Mouse (Mus musculus): ENCODE results near the gene Hnrnpf. TPM values are rescaled to one million over a fixed set of nuclear protein-coding genes. Genes with fewer than 3 reads are reported as not detected.

The Hnrnpf gene
- polyA plus RNA-seq, 1 experiment from 2014 or later: 270 TPM

- no peaks in the 10 kb centered on the region for H3K9me3 ChIP-seq
- peaks cover 19% of the 10 kb centered on the region for H3K36me3 ChIP-seq
- no peak overlapping the region for H3K27ac ChIP-seq (replicated peaks)
- no peaks in the 10 kb centered on the region for H3K4me1 ChIP-seq (replicated peaks)
- WGBS: 94% methylated on average over 3 of the region's 3 CpGs
- H3K27me3 ChIP-seq: no peaks in the 10 kb centered on the region
- ATAC-seq (ENCODE audit: low FRiP score, low read depth): no peak
- no peak overlapping the region for H3K4me2 ChIP-seq
- no peak overlapping the region for H3K9ac ChIP-seq
- H3K4me3 ChIP-seq: no peak overlapping the region
These were observed 30.0 kb downstream of the Hnrnpf start for GRCm38 (mm10) chr6:117929945-117930655.

- WGBS: 62% methylated on average over 11 of the region's 11 CpGs
- Histone ChIP-seq H3K4me1 (replicated peaks) (no peaks in the 10 kb centered on the region), H3K36me3 (peaks cover 6% of the 10 kb centered on the region; the same call in 1 of the 2 replicates), H3K9ac (no peak overlapping the region), H3K27me3 (no peaks in the 10 kb centered on the region), H3K4me3 (no peak overlapping the region), H3K9me3 (no peaks in the 10 kb centered on the region), H3K27ac (replicated peaks) (no peak overlapping the region), H3K4me2 (no peak overlapping the region)
- ATAC-seq (ENCODE audit: low FRiP score, low read depth): no peak
These were observed 32.4 kb downstream of the Hnrnpf start for GRCm38 (mm10) chr6:117932325-117933051.

- Histone ChIP-seq H3K4me1 (replicated peaks) (no peaks in the 10 kb centered on the region), H3K9me3 (no peaks in the 10 kb centered on the region), H3K27ac (replicated peaks) (no peak overlapping the region), H3K36me3 (0 out of 2 replicates have a peak, but pooled peaks cover 6% of the 10 kb centered on the region), H3K4me2 (no peak overlapping the region), H3K27me3 (no peaks in the 10 kb centered on the region), H3K4me3 (no peak overlapping the region), H3K9ac (no peak overlapping the region)
- WGBS: 91% methylated on average over 6 of the region's 6 CpGs
- ATAC-seq (ENCODE audit: low FRiP score, low read depth): no peak
These were observed 34.2 kb downstream of the Hnrnpf start for GRCm38 (mm10) chr6:117934301-117934700.

- Histone ChIP-seq H3K4me1 (replicated peaks) (no peaks in the 10 kb centered on the region), H3K4me3 (no peak overlapping the region), H3K27ac (replicated peaks) (no peak overlapping the region), H3K36me3 (no peaks in the 10 kb centered on the region), H3K27me3 (no peaks in the 10 kb centered on the region), H3K9me3 (no peaks in the 10 kb centered on the region), H3K4me2 (no peak overlapping the region), H3K9ac (no peak overlapping the region)
- WGBS: 90% methylated on average over 14 of the region's 14 CpGs
- ATAC-seq (ENCODE audit: low FRiP score, low read depth): no peak
These were observed 35.8 kb downstream of the Hnrnpf start for GRCm38 (mm10) chr6:117935681-117936612.

- Histone ChIP-seq H3K4me1 (replicated peaks) (no peaks in the 10 kb centered on the region), H3K9ac (no peak within 1 kb of the TSS), H3K4me3 (no peak within 1 kb of the TSS), H3K27ac (replicated peaks) (no peak within 1 kb of the TSS), H3K36me3 (no peaks in the 10 kb centered on the region), H3K27me3 (no peaks in the 10 kb centered on the region), H3K4me2 (no peak within 1 kb of the TSS), H3K9me3 (no peaks in the 10 kb centered on the region)
- 79% methylated on average over 10 of the region's 10 CpGs for WGBS
- no peak for ATAC-seq (ENCODE audit: low FRiP score, low read depth)
These were observed 37.3 kb downstream of the Hnrnpf start, which contains the start of gene Fxyd4 for GRCm38 (mm10) chr6:117937222-117937932. Gene Fxyd4, minus strand, starts transcription at chr6:117937692.

GRCm38 (mm10) chr6:117938951-117939350, 38.8 kb downstream of the Hnrnpf start:
- no peak overlapping the region for H3K4me3 ChIP-seq
- 88% methylated on average over 10 of the region's 10 CpGs for WGBS
- H3K36me3 ChIP-seq: no peaks in the 10 kb centered on the region
- H3K27ac ChIP-seq (replicated peaks): no peak overlapping the region
- no peak overlapping the region for H3K4me2 ChIP-seq
- no peak overlapping the region for H3K9ac ChIP-seq
- no peaks in the 10 kb centered on the region for H3K4me1 ChIP-seq (replicated peaks)
- no peaks in the 10 kb centered on the region for H3K9me3 ChIP-seq
- no peaks in the 10 kb centered on the region for H3K27me3 ChIP-seq
- no peak for ATAC-seq (ENCODE audit: low FRiP score, low read depth)

- no peak overlapping the region for H3K4me2 ChIP-seq
- WGBS: 85% methylated on average over 10 of the region's 10 CpGs
- H3K9me3 ChIP-seq: no peaks in the 10 kb centered on the region
- no peaks in the 10 kb centered on the region for H3K4me1 ChIP-seq (replicated peaks)
- no peaks in the 10 kb centered on the region for H3K27me3 ChIP-seq
- ATAC-seq (ENCODE audit: low FRiP score, low read depth): no peak
- no peak overlapping the region for H3K9ac ChIP-seq
- H3K36me3 ChIP-seq: no peaks in the 10 kb centered on the region
- no peak overlapping the region for H3K27ac ChIP-seq (replicated peaks)
- H3K4me3 ChIP-seq: no peak overlapping the region
These were observed 42.6 kb downstream of the Hnrnpf start for GRCm38 (mm10) chr6:117942769-117943168.

GRCm38 (mm10) chr6:117943899-117944298, 43.8 kb downstream of the Hnrnpf start:
- WGBS: 95% methylated on average over 2 of the region's 2 CpGs
- no peak for ATAC-seq (ENCODE audit: low FRiP score, low read depth)
- Histone ChIP-seq H3K9me3 (no peaks in the 10 kb centered on the region), H3K36me3 (no peaks in the 10 kb centered on the region), H3K9ac (no peak overlapping the region), H3K27ac (replicated peaks) (no peak overlapping the region), H3K4me3 (no peak overlapping the region), H3K4me1 (replicated peaks) (no peaks in the 10 kb centered on the region), H3K4me2 (no peak overlapping the region), H3K27me3 (no peaks in the 10 kb centered on the region)

GRCm38 (mm10) chr6:117952330-117952729, 52.2 kb downstream of the Hnrnpf start:
- H3K36me3 ChIP-seq: no peaks in the 10 kb centered on the region
- WGBS: 90% methylated on average over 4 of the region's 4 CpGs
- no peaks in the 10 kb centered on the region for H3K27me3 ChIP-seq
- H3K9me3 ChIP-seq: no peaks in the 10 kb centered on the region
- H3K4me1 ChIP-seq (replicated peaks): peaks cover 6% of the 10 kb centered on the region; the same call in 1 of the 2 replicates
- H3K9ac ChIP-seq: no peak overlapping the region
- H3K27ac ChIP-seq (replicated peaks): no peak overlapping the region
- no peak overlapping the region for H3K4me2 ChIP-seq
- no peak for ATAC-seq (ENCODE audit: low FRiP score, low read depth)
- no peak overlapping the region for H3K4me3 ChIP-seq

GRCm38 (mm10) chr6:117956161-117956560, 56.0 kb downstream of the Hnrnpf start:
- H3K27me3 ChIP-seq: no peaks in the 10 kb centered on the region
- no peak overlapping the region for H3K9ac ChIP-seq
- H3K4me1 ChIP-seq (replicated peaks): peaks cover 6% of the 10 kb centered on the region; the same call in 1 of the 2 replicates
- H3K4me2 ChIP-seq: no peak overlapping the region
- no peaks in the 10 kb centered on the region for H3K36me3 ChIP-seq
- no peak for ATAC-seq (ENCODE audit: low FRiP score, low read depth)
- WGBS: 74% methylated on average over 6 of the region's 6 CpGs
- no peak overlapping the region for H3K27ac ChIP-seq (replicated peaks)
- H3K4me3 ChIP-seq: no peak overlapping the region
- no peaks in the 10 kb centered on the region for H3K9me3 ChIP-seq

- ATAC-seq (ENCODE audit: low FRiP score, low read depth): no peak
- 23% methylated on average over 14 of the region's 14 CpGs for WGBS
- H3K27me3 ChIP-seq: no peaks in the 10 kb centered on the region
These were observed 56.9 kb downstream of the Hnrnpf start for GRCm38 (mm10) chr6:117956851-117957501.

More at GRCm38 (mm10) chr6:117956851-117957501, 56.9 kb downstream of the Hnrnpf start:
- no peak overlapping the region for H3K9ac ChIP-seq
- H3K4me1 ChIP-seq (replicated peaks): peaks cover 6% of the 10 kb centered on the region; the same call in 1 of the 2 replicates
- no peaks in the 10 kb centered on the region for H3K9me3 ChIP-seq
- H3K4me2 ChIP-seq: no peak overlapping the region
- no peak overlapping the region for H3K27ac ChIP-seq (replicated peaks)
- no peaks in the 10 kb centered on the region for H3K36me3 ChIP-seq
- no peak overlapping the region for H3K4me3 ChIP-seq

Data from hindbrain, embryonic 15.5 days (tissue).